Mouse (Mus musculus) c-Kit-positive CD71-positive TER-119-negative erythroid progenitor cells, embryonic 14.5 days (primary cell): ENCODE results near the gene Clip4.

ENCODE experiments used
- DNase-seq: peaks from one replicate; pipeline ENCODE4 v3.0.0-alpha.2; 2013; ENCODE audit warnings: low read depth

The Clip4 gene

GRCm38 (mm10) chr17:71872976-71873375 lies 104.7 kb downstream of the Clip4 start:
- peak; percentile 10 for DNase-seq

- peak; percentile 17 for DNase-seq
Measured at GRCm38 (mm10) chr17:71874077-71874476, 105.8 kb downstream of the Clip4 start.

GRCm38 (mm10) chr17:71874795-71875194 lies 106.5 kb downstream of the Clip4 start:
- DNase-seq, result no peak

- DNase-seq, result no peak
Measured at GRCm38 (mm10) chr17:71875492-71875891, 107.2 kb downstream of the Clip4 start.

- DNase-seq, result no peak
Measured at GRCm38 (mm10) chr17:71881369-71881768, 113.1 kb downstream of the Clip4 start.

- no peak for DNase-seq
Measured at GRCm38 (mm10) chr17:71909107-71909506, 140.8 kb downstream of the Clip4 start.

GRCm38 (mm10) chr17:71913188-71913587 lies 144.9 kb downstream of the Clip4 start:
- DNase-seq, result peak; percentile 2
